Mouse (Mus musculus) macrophage (primary cell): ENCODE results near the gene Vcp. TPM values are rescaled to one million over a fixed set of nuclear protein-coding genes. Genes with fewer than 3 reads are reported as not detected.
A peak's percentile ranks its signal among the peaks of the same experiment; 100 is the strongest.
"Not testable (repeated sequence)": the region's sequence is repeated elsewhere in the genome, so short reads cannot be mapped to it uniquely, and the experiment has no call there.

Experiments
- H3K27ac ChIP-seq: fragments of 350-480 bp; formaldehyde crosslinking; 2 replicates; pipeline ENCODE4 v1.9.0; 2021
- H3K36me3 ChIP-seq: fragments of 350-480 bp; formaldehyde crosslinking; 2 replicates; pipeline ENCODE4 v1.9.0; 2021; ENCODE audit errors: inconsistent target
- H3K4me3 ChIP-seq: fragments of 350-480 bp; formaldehyde crosslinking; 2 replicates; pipeline ENCODE4 v1.9.0; 2021; ENCODE audit errors: inconsistent target
- H3K79me2 ChIP-seq: fragments of 350-480 bp; formaldehyde crosslinking; 2 replicates; pipeline ENCODE4 v1.9.0; 2021; ENCODE audit errors: inconsistent target
- WGBS: methylation state at CpG from one replicate; pipeline ENCODE4 v1.1.7; 2026; ENCODE audit warnings: inconsistent platforms; ENCODE audit not compliant: missing documents; 5-methylcytosine and 5-hydroxymethylcytosine counted together
- polyA plus RNA-seq: library from polyadenylated mRNA; stranded (reverse); fragments of 250-400 nt; gene quantifications from 3 replicates; pipeline ENCODE4 v1.2.4, GENCODE M21; 2018; ENCODE audit warnings: inconsistent platforms
- total RNA-seq, 78 experiments: library from RNA; depleted of rRNA; stranded (reverse); fragments of 250-400 nt; gene quantifications; 1 replicate in 9 of 78; 2 replicates in 24 of 78; 3 replicates in 43 of 78; 4 replicates in 2 of 78; pipeline ENCODE4 v1.2.4; 2018; ENCODE audit warnings: inconsistent platforms in 56 of 78

The Vcp gene
- total RNA-seq (2018; cell fraction: chromatin; rRNA removed) = 100 to 1,000 TPM; 172 to 367 (median 288) TPM
- total RNA-seq (2018; cell fraction: cytosol; rRNA removed) = 100 to 1,000 TPM; 158 to 277 (median 228) TPM
- total RNA-seq (2018; cell fraction: nucleus; rRNA removed) = 100 to 1,000 TPM; 165 to 357 (median 254) TPM
- 191 to 290 TPM (median 215 TPM) in 3 replicates for polyA plus RNA-seq

DNA sequence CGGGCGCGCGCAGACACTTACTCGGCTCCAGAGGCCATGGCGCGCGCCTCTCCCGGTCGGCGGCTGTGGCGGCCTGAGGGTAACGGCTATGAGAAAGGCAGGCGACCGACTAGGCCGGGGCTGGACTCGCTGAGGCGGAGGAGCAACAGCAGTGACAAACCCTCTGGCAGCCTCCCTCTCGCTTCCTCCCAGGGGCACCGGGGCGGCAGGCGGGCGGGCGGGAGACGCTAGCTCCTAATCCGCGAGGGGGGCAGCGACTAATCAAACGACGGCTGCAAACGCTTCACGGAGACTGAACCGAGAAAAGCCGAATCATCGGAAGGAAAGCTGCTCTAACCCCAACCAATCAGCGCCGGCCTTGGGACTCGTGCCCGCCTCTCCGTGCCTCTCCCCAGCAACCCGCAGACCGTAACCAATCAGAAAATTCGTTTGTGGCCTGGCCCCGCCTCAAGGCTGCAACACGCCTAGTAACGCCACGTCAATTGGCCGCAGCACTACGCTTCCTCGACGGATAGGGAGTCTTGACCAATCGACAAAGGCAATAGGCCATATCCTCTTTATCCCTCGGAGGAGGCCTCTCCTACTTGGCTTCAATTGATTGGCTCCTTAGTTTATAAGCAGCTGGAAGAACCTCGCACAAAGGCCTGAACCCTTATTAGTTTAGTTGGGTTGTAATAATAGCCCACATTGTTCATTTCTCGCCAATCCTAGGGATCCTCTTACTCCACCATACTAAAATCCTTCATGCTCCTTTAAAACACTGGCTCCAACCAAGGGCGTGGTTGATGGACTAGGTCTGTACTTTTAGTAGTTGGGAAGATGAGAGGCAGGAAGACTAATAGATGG, at the start of gene Vcp:
Vcp (minus strand) TSS at position 367 of the 846 bp plus-strand sequence.
- peak within 1 kb of the TSS; percentile 87 for H3K4me3 ChIP-seq
- not testable (repeated sequence) for H3K36me3 ChIP-seq
- peaks cover 42% of the 10 kb centered on the region for H3K79me2 ChIP-seq
- H3K27ac ChIP-seq = peak within 1 kb of the TSS; percentile 51
- 1% methylated on average over 44 of the region's 56 CpGs for WGBS

DNA sequence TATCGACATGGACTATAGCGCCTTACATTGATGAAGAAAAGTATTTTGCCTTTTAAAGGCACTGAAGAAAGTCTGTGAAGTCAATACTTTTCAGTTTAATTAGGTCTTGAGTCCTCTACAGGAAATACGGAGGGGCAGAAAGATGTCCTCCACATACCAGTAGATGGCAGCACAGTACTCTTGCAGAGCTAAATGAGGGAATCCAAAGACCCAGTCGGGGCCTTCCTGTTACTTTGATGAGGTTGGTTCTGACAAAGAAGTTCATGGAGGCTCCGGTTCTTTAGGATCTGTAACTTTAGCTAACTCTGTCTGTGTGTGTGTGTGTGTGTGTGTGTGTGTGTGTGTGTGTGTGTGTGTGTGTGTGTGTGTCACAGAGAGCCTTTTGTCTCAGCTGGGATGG, 46.9 kb upstream of the Vcp start:
- WGBS = 4% methylated on average over 5 of the region's 5 CpGs

DNA sequence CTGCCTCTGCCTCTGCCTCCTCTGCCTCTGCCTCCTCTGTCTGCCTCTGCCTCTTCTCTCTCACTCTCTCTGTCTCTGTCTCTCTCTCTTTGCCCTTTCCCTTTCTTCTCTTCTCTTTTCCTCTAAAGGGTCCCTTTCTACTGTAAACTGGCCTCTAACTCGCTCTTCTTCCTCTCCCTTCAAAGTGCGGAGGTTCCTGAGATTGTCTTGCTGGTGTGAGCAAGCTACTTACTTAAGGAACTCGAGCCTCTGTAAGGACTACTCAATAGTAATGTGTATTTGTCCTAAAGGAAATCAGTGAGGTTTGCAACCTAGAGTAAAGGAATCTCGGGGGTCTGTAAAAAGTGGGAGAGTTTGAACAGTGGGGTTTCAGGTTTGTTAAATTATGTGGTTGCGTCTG, 46.3 kb upstream of the Vcp start:
- no peaks in the 10 kb centered on the region for H3K36me3 ChIP-seq
- no peaks in the 10 kb centered on the region; the same call in 1 of the 2 replicates for H3K79me2 ChIP-seq
- H3K4me3 ChIP-seq = peak overlapping the region; percentile 62; the same call in 1 of the 2 replicates
- H3K27ac ChIP-seq = no peak overlapping the region
- 52% methylated on average over 5 of the region's 5 CpGs for WGBS

More for the DNA sequence above, 46.9 kb upstream of the Vcp start:
- Histone ChIP-seq H3K4me3 (no peak overlapping the region), H3K79me2 (no peaks in the 10 kb centered on the region; the same call in 1 of the 2 replicates), H3K27ac (no peak overlapping the region), H3K36me3 (no peaks in the 10 kb centered on the region)

DNA sequence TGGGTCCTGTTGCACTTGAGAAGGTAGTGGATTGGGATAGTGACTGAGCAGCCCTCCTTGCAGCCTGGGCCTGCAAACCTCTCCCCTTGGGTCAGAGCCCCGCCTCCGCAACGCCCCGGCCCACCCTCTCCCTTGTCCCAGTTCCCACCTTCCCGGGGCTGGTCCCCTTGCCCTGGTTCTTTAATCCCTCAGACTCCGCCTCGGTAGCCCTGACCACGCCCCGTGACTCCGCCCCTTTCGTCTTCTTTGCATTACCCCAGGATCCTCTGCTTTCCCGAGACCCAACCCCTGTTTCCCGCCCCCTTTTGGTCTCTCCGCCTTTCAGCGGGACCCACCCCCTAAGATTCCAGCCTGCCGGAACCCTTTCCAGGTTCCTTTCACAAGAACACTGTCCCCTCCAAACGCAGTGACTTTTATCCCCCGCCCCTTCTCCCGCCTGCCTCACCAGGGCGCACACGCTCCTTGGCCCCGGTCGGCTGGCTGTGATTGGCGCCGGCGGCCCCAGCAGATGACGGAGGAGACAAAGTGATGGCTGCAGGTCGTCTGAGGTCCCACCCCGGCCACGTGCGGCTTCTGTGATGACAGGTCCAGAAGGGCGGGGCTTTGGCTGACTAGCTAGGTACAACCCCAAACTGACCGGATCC, 45.5 kb upstream of the Vcp start, which contains the start of gene Fam214b:
Fam214b (minus strand) TSS at position 562 of the 644 bp plus-strand sequence.
- WGBS = 2% methylated on average over 33 of the region's 33 CpGs
- peak within 1 kb of the TSS; percentile 96 for H3K27ac ChIP-seq

DNA sequence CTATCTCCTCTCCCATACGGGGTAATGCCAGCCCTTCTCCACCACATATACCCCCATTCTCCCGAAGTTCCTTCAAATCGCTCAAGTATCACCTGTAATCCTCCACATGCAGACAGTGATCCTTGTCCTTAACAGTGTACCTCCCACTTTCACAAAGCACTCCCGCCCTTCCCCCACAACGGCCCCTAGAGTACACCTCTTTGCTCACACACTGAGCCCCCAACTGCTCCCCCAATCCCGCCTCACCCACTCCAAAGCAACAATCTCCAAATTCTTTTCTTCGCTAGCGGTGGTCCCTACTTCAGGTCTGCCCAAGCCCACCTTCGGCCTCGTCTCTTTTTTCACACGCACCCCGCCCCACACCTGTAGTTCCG, 45.0 kb upstream of the Vcp start:
- WGBS = 8% methylated on average over 13 of the region's 13 CpGs
- peak overlapping the region; percentile 96 for H3K27ac ChIP-seq

More for the DNA sequence above, 45.5 kb upstream of the Vcp start, which contains the start of gene Fam214b:
- Histone ChIP-seq H3K36me3 (no peaks in the 10 kb centered on the region), H3K4me3 (peak within 1 kb of the TSS; percentile 62), H3K79me2 (no peaks in the 10 kb centered on the region; the same call in 1 of the 2 replicates)

DNA sequence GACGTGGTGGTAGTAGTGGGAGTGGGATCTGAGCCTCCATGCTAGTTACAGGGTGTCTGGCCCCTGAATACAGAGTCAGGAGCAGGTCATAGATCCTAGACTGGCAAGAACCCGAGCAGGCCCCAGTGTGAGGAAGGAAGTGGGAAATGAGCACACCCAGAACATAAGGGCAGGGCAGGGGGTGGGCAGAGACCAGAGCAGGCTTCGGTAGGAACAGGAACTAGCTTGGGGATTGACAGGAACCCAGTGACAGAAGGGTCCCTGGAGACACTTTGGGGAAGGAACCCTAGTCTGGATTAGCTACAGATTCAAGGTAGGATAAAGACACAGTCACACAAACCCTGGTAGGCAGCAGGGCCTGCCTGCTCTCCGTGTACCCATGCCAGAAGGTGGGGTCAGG, 44.4 kb upstream of the Vcp start:
- Histone ChIP-seq H3K36me3 (no peaks in the 10 kb centered on the region), H3K27ac (peak overlapping the region; percentile 96), H3K4me3 (peak overlapping the region; percentile 62), H3K79me2 (peaks cover 2% of the 10 kb centered on the region)
- WGBS = 7% methylated on average over 4 of the region's 4 CpGs

More for the DNA sequence above, 45.0 kb upstream of the Vcp start:
- H3K79me2 ChIP-seq = no peaks in the 10 kb centered on the region; the same call in 1 of the 2 replicates
- H3K36me3 ChIP-seq = no peaks in the 10 kb centered on the region
- H3K4me3 ChIP-seq = peak overlapping the region; percentile 62

DNA sequence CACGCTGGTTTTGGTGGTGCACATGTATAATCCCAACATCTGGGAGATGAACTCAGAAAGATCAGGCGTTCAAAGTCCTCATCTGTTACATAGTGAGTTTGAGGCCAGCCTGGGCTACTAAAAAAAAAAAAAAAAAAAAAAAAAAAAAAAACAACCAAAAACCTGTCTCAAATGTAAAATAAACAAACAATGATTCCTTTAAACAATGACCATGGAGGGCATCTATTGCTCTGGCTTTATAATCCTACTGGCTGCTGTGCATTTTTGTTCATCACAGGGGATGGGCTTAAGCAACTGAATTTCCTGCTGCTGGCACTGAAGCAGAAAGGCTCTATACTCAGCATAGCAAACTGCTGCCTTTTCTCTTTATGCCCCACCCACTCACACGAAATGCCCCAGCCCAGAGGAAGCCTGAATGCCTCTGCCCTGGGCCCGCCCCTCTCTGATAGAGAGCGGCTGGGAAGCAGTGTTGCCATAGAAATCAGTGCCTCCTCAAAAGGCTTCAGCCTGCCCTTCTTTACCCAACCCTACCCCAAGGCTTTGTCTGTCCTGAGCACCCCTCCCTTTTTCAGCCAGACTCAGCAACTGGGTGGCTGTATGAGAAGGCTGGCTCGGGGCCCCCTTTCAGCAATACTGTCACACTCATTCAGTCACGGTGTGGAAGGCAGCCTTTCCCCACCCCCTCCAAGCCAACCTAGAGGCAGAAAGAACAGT, 43.5 kb upstream of the Vcp start:
- 17% methylated on average over 7 of the region's 7 CpGs for WGBS
- H3K79me2 ChIP-seq = peaks cover 11% of the 10 kb centered on the region
- H3K36me3 ChIP-seq = no peaks in the 10 kb centered on the region
- H3K27ac ChIP-seq = peak overlapping the region; percentile 96
- peak overlapping the region; percentile 62 for H3K4me3 ChIP-seq

DNA sequence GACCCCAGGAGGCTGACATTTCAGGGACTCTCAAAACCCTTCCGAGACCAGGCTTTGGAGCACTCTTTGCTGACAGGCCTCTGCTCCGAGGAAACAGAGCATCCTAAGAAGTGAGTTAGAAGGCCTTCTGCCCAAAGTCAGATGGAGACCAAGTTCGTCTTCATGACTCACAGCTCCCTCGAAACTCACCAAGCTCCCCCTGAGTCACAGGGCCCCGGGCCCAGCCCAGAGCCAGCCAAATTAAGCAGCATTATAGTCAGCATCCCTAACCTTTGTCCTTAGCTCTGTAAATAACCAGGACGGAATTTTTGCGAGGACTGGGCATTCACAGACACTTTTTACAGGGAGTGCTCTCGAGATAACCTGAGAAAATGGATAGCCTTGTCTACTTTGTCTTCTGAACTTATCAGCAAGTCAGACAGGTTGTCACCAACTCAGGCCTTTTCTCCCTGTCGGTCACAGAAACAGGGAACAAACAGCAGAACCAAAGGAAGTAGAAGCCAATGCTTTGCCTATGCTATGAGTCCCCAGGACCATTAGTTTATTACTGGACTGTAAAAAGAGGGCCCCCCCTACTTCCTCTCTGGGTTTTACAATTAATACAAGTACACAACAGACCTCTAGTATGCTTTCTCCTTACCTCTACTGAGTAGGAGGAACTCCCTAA, 40.7 kb upstream of the Vcp start:
- Histone ChIP-seq H3K27ac (peak overlapping the region; percentile 59), H3K4me3 (no peak overlapping the region)
- WGBS = 72% methylated on average over 9 of the region's 9 CpGs

DNA sequence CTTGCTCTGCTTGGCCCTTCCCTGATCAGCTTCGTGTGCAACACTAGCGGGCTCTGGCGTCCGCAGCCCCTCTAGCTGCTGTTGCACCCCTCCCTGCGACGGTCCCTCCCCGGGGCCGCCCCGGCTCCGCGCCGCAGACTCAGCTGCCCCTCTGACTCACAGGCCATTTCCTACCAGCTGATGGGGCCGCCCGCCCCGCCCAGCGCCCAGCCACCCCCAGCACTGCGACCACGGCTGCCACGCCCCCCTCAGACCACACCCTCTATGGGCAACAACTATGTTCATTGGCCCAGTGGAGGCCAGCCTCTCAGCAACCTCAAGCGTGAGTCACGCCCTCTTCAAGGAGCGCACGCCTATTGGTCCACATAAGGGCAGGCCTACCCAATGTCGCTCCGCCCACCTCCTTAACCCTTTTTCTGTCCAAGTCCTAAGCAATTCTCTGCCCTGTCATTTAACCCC, 39.8 kb upstream of the Vcp start:
- Histone ChIP-seq H3K79me2 (peaks cover 40% of the 10 kb centered on the region), H3K27ac (peak overlapping the region; percentile 69), H3K36me3 (peaks cover 16% of the 10 kb centered on the region), H3K4me3 (peak overlapping the region; percentile 78)
- under 1% methylated on average over 25 of the region's 25 CpGs for WGBS

More for the DNA sequence above, 40.7 kb upstream of the Vcp start:
- Histone ChIP-seq H3K79me2 (peaks cover 39% of the 10 kb centered on the region), H3K36me3 (peaks cover 8% of the 10 kb centered on the region)

DNA sequence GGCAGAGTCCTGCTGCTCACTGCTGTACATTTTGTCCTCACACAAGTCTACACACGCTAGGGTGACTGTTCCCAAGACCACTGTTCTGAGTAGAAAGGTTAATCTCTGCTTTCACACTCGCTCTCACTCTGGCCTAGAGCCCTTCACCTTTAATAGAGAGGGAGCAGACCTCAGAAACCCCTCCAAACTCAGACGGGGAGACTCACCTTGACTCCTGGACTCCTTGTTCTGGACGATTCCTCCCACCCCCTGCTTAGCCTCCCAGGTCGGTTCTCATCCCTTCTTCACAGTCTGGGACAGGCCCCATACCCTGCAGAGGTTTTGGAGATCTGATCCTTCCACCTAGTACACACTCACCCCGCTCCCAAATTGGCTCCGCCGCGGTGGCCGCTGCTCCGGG, 39.3 kb upstream of the Vcp start:
- peaks cover 40% of the 10 kb centered on the region for H3K79me2 ChIP-seq
- 11% methylated on average over 11 of the region's 11 CpGs for WGBS
- peak overlapping the region; percentile 78 for H3K4me3 ChIP-seq
- peaks cover 19% of the 10 kb centered on the region for H3K36me3 ChIP-seq
- peak overlapping the region; percentile 69 for H3K27ac ChIP-seq

DNA sequence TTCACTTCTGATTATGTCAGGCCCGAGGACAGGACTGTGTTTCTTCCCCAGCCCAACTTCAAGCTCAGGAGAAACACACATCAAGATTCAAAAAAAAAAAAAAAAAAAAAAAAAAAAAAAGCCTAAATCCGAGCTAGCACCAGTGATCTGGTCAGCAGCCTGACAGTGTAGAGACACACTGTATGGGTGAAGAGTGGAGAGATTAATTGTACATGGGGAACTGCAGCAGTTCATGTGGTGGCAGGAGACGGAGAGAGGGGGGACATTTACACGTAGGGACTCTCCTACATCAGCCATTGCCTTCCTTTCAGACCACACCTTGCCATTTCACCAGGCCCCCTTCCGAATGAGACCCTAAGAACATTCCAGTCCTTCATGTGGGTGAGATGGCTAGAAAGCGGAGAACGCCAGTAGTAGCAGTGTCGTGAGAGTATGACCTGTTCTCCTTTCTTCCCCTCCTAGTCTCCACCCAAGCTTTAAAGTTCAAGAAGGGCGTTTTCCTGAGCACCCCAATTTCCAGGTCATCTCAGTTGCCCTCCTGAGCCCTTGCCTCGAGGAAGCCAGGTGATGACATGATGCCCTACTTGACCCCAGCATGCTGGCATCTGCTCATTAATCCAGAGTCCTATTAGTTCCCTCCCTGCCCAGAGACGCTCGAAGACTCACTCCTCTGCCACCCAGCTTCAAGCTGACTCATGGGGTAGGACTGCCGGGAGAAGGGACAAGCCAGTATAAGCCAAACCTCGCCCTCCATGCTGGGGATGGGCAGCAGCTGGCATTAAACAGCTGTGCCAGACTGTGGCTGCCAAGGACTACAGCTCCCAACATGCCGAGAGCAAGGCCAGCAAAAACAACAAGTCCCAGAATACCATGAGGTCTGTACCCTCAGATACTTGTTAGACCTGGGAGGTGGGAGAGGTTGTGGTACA, 38.5 kb upstream of the Vcp start:
- H3K4me3 ChIP-seq = peak overlapping the region; percentile 78

DNA sequence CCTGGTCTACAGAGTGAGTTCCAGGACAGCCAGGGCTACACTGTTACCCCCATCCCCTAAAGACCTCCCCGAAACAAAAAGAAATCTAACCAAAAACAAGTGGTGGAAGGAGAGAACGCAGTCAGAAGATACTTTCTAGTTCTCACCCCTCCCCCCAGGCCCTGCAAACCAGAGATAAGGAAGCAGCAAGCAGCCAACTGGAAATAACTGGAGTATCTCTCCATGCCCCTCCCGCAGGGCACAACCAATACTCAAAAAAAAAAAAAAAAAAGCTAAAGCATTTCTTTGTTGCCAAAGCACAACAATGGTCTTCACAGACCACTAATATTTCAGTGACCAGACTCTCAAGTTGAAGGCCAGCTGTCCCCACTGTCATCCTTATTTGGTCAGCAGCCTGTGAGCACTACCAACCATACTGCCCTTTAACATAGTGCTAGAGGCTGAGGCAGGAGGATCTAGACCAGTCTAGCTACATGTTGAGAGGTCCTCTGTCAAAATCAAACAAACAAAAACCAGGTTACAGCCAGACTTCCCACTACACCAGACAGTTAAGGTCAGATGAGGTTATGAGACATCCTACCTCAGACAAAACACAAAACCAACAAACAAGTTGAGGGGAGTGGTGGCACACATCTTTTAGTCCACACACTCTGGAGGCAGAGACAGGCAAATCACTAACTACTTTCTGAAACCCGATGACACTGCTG, 37.7 kb upstream of the Vcp start:
- peaks cover 40% of the 10 kb centered on the region for H3K79me2 ChIP-seq
- H3K27ac ChIP-seq = no peak overlapping the region
- peaks cover 35% of the 10 kb centered on the region for H3K36me3 ChIP-seq
- H3K4me3 ChIP-seq = no peak overlapping the region
- WGBS = 17% methylated on average over 3 of the region's 4 CpGs

More for the DNA sequence above, 38.5 kb upstream of the Vcp start:
- Histone ChIP-seq H3K79me2 (peaks cover 40% of the 10 kb centered on the region), H3K27ac (peak overlapping the region; percentile 69), H3K36me3 (peaks cover 27% of the 10 kb centered on the region)
- 60% methylated on average over 14 of the region's 15 CpGs for WGBS
